Mouse (Mus musculus): ENCODE measurements around the gene Ttbk1.

GRCm38 (mm10) chr17:46483561-46484001 lies 3.9 kb downstream of the Ttbk1 start:
- TF ChIP-seq JUND (IDR thresholded peaks at IDR 0.05; ENCODE audit: low read depth, low read length) = no peak
- TF ChIP-seq MXI1 (IDR thresholded peaks at IDR 0.05; ENCODE audit: low read depth, low read length) = no peak
- TF ChIP-seq POLR2AphosphoS5 (IDR thresholded peaks at IDR 0.05; ENCODE audit: borderline replicate concordance, low read depth, low read length) = no peak
- TF ChIP-seq CTCF (IDR thresholded peaks at IDR 0.05 in 2 of 3, conservative IDR thresholded peaks at IDR 0.05 in 1 of 3; ENCODE audit: control insufficient read depth in 1 of 3, insufficient read depth in 1 of 3, low read depth in 2 of 3, low read length in 3 of 3, poor library complexity in 1 of 3, severe bottlenecking in 1 of 3) = no peak
- no peak for TF ChIP-seq MYC (IDR thresholded peaks at IDR 0.05; ENCODE audit: low read depth, low read length)

Data from MEL (cell line).